Comparison of ENCODE assay signal across 8 mouse cellular contexts in genomic region chr10:68137151-68137833, GRCm38 (mm10).
DNase-seq lines count a peak whose midpoint lies in the region; ATAC-seq and TF ChIP-seq lines count a peak whose summit lies in the region.

No protein-coding gene starts in this region.

- H3K27me3 ChIP-seq in forebrain, embryonic 15.5 days, result no peaks in the 10 kb centered on the region
- H3K27me3 ChIP-seq in liver, postnatal 0 days (ENCODE audit: insufficient read depth, low read length), result no peaks in the 10 kb centered on the region

- WGBS in forebrain, embryonic 15.5 days, result 19% methylated on average over 11 of the region's 11 CpGs
- WGBS in liver, postnatal 0 days (ENCODE audit: insufficient replicate concordance), result 77% methylated on average over 11 of the region's 11 CpGs

- peak overlapping the region; percentile 74 for H3K4me3 ChIP-seq in gastrocnemius, adult 2 months
- H3K4me3 ChIP-seq in forebrain, embryonic 15.5 days, result no peak overlapping the region
- H3K4me3 ChIP-seq in liver, postnatal 0 days (ENCODE audit: low read depth, low read length), result peak overlapping the region; percentile 58

- peaks cover 24% of the 10 kb centered on the region for H3K4me1 ChIP-seq in forebrain, embryonic 15.5 days
- peaks cover 16% of the 10 kb centered on the region for H3K4me1 ChIP-seq in liver, postnatal 0 days (ENCODE audit: insufficient read depth)

- TF ChIP-seq CTCF in gastrocnemius, adult 2 months (IDR thresholded peaks at IDR 0.05), result no peak
- no peak for TF ChIP-seq CTCF in liver, postnatal 0 days (IDR thresholded peaks at IDR 0.05; ENCODE audit: low read depth)

- 0 out of 2 replicates have a peak, but pooled peaks cover 4% of the 10 kb centered on the region for H3K9me3 ChIP-seq in forebrain, embryonic 15.5 days
- H3K9me3 ChIP-seq in liver, postnatal 0 days (ENCODE audit: low read length), result no peaks in the 10 kb centered on the region

- peak; percentile 74 for ATAC-seq in CD4-positive, CD25-positive, alpha-beta regulatory T cell, adult 4 months
- no peak for ATAC-seq in forebrain, embryonic 15.5 days (replicated peaks)
- ATAC-seq in liver, postnatal 0 days, result no peak

- no peak for DNase-seq in gastrocnemius, adult 2 months
- DNase-seq in gastrocnemius, adult 8-10 months (ENCODE audit: low spot score in 2 of 2), result no peak
- no peak for DNase-seq in liver, postnatal 0 days
- no peak for DNase-seq in yolk sac, embryonic 10.5 days (ENCODE audit: low spot score)
- no peak for DNase-seq in cerebellum, adult 11 months
- DNase-seq in spleen, adult 18-20 months, result no peak

- no peak overlapping the region for H3K4me2 ChIP-seq in forebrain, embryonic 15.5 days (replicated peaks)
- H3K4me2 ChIP-seq in liver, postnatal 0 days (ENCODE audit: low read depth, low read length), result peak overlapping the region; percentile 63

- no peak for TF ChIP-seq EP300 in liver, postnatal 0 days (IDR thresholded peaks at IDR 0.05; ENCODE audit: low read depth)

- intact Hi-C loops in gastrocnemius, adult 2 months (cut with DNase I), result no loop called here

- H3K36me3 ChIP-seq in forebrain, embryonic 15.5 days, result no peaks in the 10 kb centered on the region
- 0 out of 2 replicates have a peak, but pooled peaks cover 10% of the 10 kb centered on the region for H3K36me3 ChIP-seq in liver, postnatal 0 days (replicated peaks; ENCODE audit: insufficient read depth, low read length)

- no peak overlapping the region for H3K9ac ChIP-seq in forebrain, embryonic 15.5 days (replicated peaks)
- H3K9ac ChIP-seq in liver, postnatal 0 days (replicated peaks), result peak overlapping the region; percentile 69

- H3K27ac ChIP-seq in gastrocnemius, adult 2 months, result peak overlapping the region; percentile 99
- H3K27ac ChIP-seq in forebrain, embryonic 15.5 days (replicated peaks), result peak overlapping the region; percentile 42
- H3K27ac ChIP-seq in liver, postnatal 0 days (ENCODE audit: low read depth), result peak overlapping the region; percentile 92

Comparison
In these comparisons a context has a peak if more than half of its experiments do, and no peak if none do; other contexts are left out.
1. H3K27ac ChIP-seq: peak in every context shown above with its lines; median percentile 99 in gastrocnemius, adult 2 months; 92 in liver, postnatal 0 days; 42 in forebrain, embryonic 15.5 days.